Mouse (Mus musculus) hindbrain, embryonic 16.5 days (tissue): ENCODE measurements at regions not wholly inside any gene's neighbourhood (a gene's known extent, or its start where the extent isn't known, plus 50 kb on each side); places are given as distances from the start of the nearest gene placed in this dataset.

Experiments
- ATAC-seq: fragments of 200-750 bp; cut with Nextera tagmentation; 2 replicates; pipeline ENCODE4 v1.8.0; 2017; ENCODE audit warnings: moderate TSS enrichment, moderate library complexity
- H3K27ac ChIP-seq: fragments of 300-500 bp; sonication (generic); 2 replicates; pipeline ENCODE4 v1.5.1; 2014; ENCODE audit warnings: low read depth, mild to moderate bottlenecking, control low read depth, low read length, moderate library complexity
- H3K27me3 ChIP-seq: fragments of 300-500 bp; sonication (generic); replicated peaks from 2 replicates; pipeline ENCODE4 v1.6.1; 2014; ENCODE audit warnings: low read length; ENCODE audit not compliant: control insufficient read depth, insufficient read depth
- H3K36me3 ChIP-seq: fragments of 300-500 bp; sonication (generic); 2 replicates; pipeline ENCODE4 v1.6.1; 2014; ENCODE audit warnings: mild to moderate bottlenecking, low read length, moderate library complexity, mixed read lengths; ENCODE audit not compliant: control insufficient read depth, insufficient read depth
- H3K4me1 ChIP-seq: fragments of 300-500 bp; sonication (generic); 2 replicates; pipeline ENCODE4 v1.6.1; 2014; ENCODE audit warnings: low read depth, low read length; ENCODE audit not compliant: control insufficient read depth, insufficient read depth
- H3K4me2 ChIP-seq: fragments of 300-500 bp; sonication (generic); 2 replicates; pipeline ENCODE4 v1.6.1; 2014; ENCODE audit warnings: mild to moderate bottlenecking, low read length, control low read depth, moderate library complexity
- H3K4me3 ChIP-seq: fragments of 300-500 bp; sonication (generic); 2 replicates; pipeline ENCODE4 v1.5.1; 2014; ENCODE audit warnings: mild to moderate bottlenecking, low read length, control low read depth, moderate library complexity
- H3K9ac ChIP-seq: fragments of 300-500 bp; sonication (generic); 2 replicates; pipeline ENCODE4 v1.6.1; 2014; ENCODE audit warnings: low read depth, mild to moderate bottlenecking, control low read depth, low read length, moderate library complexity
- H3K9me3 ChIP-seq: fragments of 300-500 bp; sonication (generic); 2 replicates; pipeline ENCODE4 v1.6.1; 2014; ENCODE audit warnings: mild to moderate bottlenecking, low read length, moderate library complexity; ENCODE audit not compliant: control insufficient read depth
- WGBS: fragments of 180-500 bp; shearing (Covaris S2); extraction: QIAGEN DNeasy Blood & Tissue Kit; methylation state at CpG from one replicate; pipeline ENCODE4 v1.1.7; 2014; 5-methylcytosine and 5-hydroxymethylcytosine counted together

- no peak for ATAC-seq
- Histone ChIP-seq H3K27ac (no peak overlapping the region), H3K4me1 (no peaks in the 10 kb centered on the region), H3K9me3 (no peaks in the 10 kb centered on the region), H3K36me3 (no peaks in the 10 kb centered on the region), H3K4me2 (no peak overlapping the region), H3K27me3 (no peaks in the 10 kb centered on the region), H3K9ac (no peak overlapping the region), H3K4me3 (no peak overlapping the region)
- WGBS = 84% methylated on average over 8 of the region's 8 CpGs
These were observed 482.1 kb downstream of the Cntnap4 start for GRCm38 (mm10) chr8:113051770-113052473.

GRCm38 (mm10) chr8:113065246-113066169 is 495.7 kb downstream of the Cntnap4 start:
- no peaks in the 10 kb centered on the region for H3K9me3 ChIP-seq
- no peaks in the 10 kb centered on the region for H3K27me3 ChIP-seq
- H3K4me1 ChIP-seq = 0 out of 2 replicates have a peak, but pooled peaks cover 2% of the 10 kb centered on the region
- 0 out of 2 replicates have a peak overlapping the region, but pooled peaks have one; percentile 23 for H3K27ac ChIP-seq
- no peaks in the 10 kb centered on the region for H3K36me3 ChIP-seq
- H3K4me3 ChIP-seq = no peak overlapping the region
- ATAC-seq = no peak
- 37% methylated on average over 2 of the region's 2 CpGs for WGBS
- H3K9ac ChIP-seq = no peak overlapping the region
- H3K4me2 ChIP-seq = no peak overlapping the region

GRCm38 (mm10) chr8:113066170-113066708 is 496.4 kb downstream of the Cntnap4 start:
- ATAC-seq = no peak
- Histone ChIP-seq H3K9me3 (no peaks in the 10 kb centered on the region), H3K4me1 (0 out of 2 replicates have a peak, but pooled peaks cover 2% of the 10 kb centered on the region), H3K4me2 (no peak overlapping the region), H3K36me3 (no peaks in the 10 kb centered on the region), H3K9ac (no peak overlapping the region), H3K27me3 (no peaks in the 10 kb centered on the region), H3K27ac (0 out of 2 replicates have a peak overlapping the region, but pooled peaks have one; percentile 23), H3K4me3 (no peak overlapping the region)
- WGBS = 58% methylated on average over 6 of the region's 6 CpGs

DNA sequence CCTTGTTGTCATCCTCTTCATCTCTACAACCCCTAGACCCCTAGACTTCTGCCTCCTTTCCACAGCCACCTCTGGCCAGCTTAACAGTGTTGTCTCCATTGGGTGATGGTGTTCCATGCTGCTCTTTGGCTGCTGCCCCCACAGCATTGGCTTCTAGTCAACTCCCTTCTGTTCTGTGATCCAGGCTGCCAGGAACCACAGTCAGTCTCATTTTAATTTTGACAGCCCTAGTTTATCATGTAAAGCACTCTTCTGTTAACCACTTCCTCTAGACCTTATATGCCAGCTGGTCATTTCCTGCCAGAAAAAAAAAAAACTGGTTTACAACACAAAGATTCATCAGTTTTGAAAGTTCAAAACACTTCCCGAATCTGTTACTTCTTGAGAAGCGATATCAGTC is 514.1 kb downstream of the Cntnap4 start:
- H3K9me3 ChIP-seq = no peaks in the 10 kb centered on the region
- H3K4me3 ChIP-seq = no peak overlapping the region
- H3K4me2 ChIP-seq = no peak overlapping the region
- H3K27ac ChIP-seq = no peak overlapping the region
- H3K36me3 ChIP-seq = no peaks in the 10 kb centered on the region
- no peak for ATAC-seq
- no peaks in the 10 kb centered on the region for H3K4me1 ChIP-seq
- H3K27me3 ChIP-seq = no peaks in the 10 kb centered on the region
- WGBS = 86% methylated on average over 2 of the region's 2 CpGs
- no peak overlapping the region for H3K9ac ChIP-seq

GRCm38 (mm10) chr8:113087586-113087985 is 517.7 kb downstream of the Cntnap4 start:
- H3K4me3 ChIP-seq = no peak overlapping the region
- H3K27me3 ChIP-seq = no peaks in the 10 kb centered on the region
- H3K27ac ChIP-seq = no peak overlapping the region
- no peaks in the 10 kb centered on the region for H3K4me1 ChIP-seq
- WGBS = 71% methylated on average over 1 of the region's 1 CpGs
- H3K9ac ChIP-seq = no peak overlapping the region
- no peak overlapping the region for H3K4me2 ChIP-seq
- no peaks in the 10 kb centered on the region for H3K36me3 ChIP-seq
- no peak for ATAC-seq
- no peaks in the 10 kb centered on the region for H3K9me3 ChIP-seq

GRCm38 (mm10) chr8:113111665-113112064 is 523.7 kb upstream of the Mon1b start:
- Histone ChIP-seq H3K9me3 (no peaks in the 10 kb centered on the region), H3K4me2 (no peak overlapping the region), H3K4me1 (no peaks in the 10 kb centered on the region), H3K9ac (no peak overlapping the region), H3K36me3 (no peaks in the 10 kb centered on the region), H3K4me3 (no peak overlapping the region), H3K27ac (no peak overlapping the region), H3K27me3 (no peaks in the 10 kb centered on the region)
- 68% methylated on average over 6 of the region's 6 CpGs for WGBS
- no peak for ATAC-seq

DNA sequence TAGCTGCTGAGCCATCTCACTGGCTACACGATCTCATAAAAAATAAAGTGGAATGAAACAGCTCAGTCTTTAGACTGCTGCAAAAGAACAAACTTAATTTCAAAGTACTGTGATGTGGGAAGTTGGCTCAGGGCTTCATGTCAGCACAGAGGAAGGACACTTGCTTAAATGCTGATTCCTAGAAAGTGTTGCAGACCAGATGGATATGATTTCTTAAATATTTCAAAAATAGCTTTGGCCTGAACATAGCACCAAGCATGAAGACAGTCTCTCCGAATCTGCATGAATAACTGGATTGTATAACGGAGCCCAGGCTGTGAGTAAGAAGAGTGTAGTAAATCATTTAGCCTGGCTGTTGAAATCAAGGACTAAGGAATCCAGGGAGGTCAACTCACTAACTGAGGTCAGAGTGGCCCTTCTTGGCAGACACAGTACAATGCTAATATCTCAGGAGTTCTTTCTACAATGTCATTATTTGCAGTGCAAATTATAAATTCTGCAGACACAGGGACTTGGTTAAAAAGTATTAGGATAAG is 521.2 kb upstream of the Mon1b start:
- 71% methylated on average over 3 of the region's 3 CpGs for WGBS
- no peak for ATAC-seq

DNA sequence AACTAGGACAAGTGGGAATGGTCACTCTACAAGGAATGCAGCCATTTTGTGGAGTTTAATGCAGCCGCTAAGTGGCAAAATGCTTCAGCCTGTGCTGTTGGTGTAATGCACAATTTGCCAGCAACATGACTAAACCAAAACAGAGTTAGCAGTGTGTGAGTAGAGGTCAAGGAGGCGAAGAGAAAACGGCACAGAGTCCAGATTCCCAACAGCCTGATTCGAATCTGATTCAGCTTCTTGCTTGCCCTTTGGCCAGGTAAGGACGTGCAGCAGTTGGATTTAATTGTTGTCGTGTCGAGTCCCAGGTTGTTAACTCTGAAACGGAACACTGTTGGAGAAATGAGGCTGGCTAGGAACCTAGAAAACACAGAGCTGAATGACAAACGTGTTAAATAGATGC is 518.1 kb upstream of the Mon1b start:
- Histone ChIP-seq H3K27ac (no peak overlapping the region), H3K4me1 (no peaks in the 10 kb centered on the region), H3K27me3 (no peaks in the 10 kb centered on the region), H3K4me3 (no peak overlapping the region), H3K9ac (no peak overlapping the region), H3K4me2 (no peak overlapping the region), H3K9me3 (no peaks in the 10 kb centered on the region), H3K36me3 (no peaks in the 10 kb centered on the region)
- 87% methylated on average over 9 of the region's 9 CpGs for WGBS
- ATAC-seq = no peak

More for the DNA sequence above, 521.2 kb upstream of the Mon1b start:
- no peaks in the 10 kb centered on the region for H3K27me3 ChIP-seq
- no peaks in the 10 kb centered on the region for H3K4me1 ChIP-seq
- no peaks in the 10 kb centered on the region for H3K36me3 ChIP-seq
- H3K9me3 ChIP-seq = no peaks in the 10 kb centered on the region
- no peak overlapping the region for H3K4me3 ChIP-seq
- no peak overlapping the region for H3K9ac ChIP-seq
- no peak overlapping the region for H3K27ac ChIP-seq
- no peak overlapping the region for H3K4me2 ChIP-seq

- no peak overlapping the region for H3K4me2 ChIP-seq
- no peaks in the 10 kb centered on the region for H3K36me3 ChIP-seq
- no peaks in the 10 kb centered on the region for H3K27me3 ChIP-seq
- H3K4me3 ChIP-seq = no peak overlapping the region
- no peak overlapping the region for H3K27ac ChIP-seq
- no peak for ATAC-seq
- no peaks in the 10 kb centered on the region for H3K4me1 ChIP-seq
- H3K9ac ChIP-seq = no peak overlapping the region
- WGBS = 59% methylated on average over 6 of the region's 6 CpGs
- no peaks in the 10 kb centered on the region for H3K9me3 ChIP-seq
These were observed 509.8 kb upstream of the Mon1b start for GRCm38 (mm10) chr8:113125586-113125985.
